Comparison of ENCODE assay signal across 19 mouse cellular contexts in genomic region chr5:114769786-114770185, GRCm38 (mm10). TPM values are rescaled to one million over a fixed set of nuclear protein-coding genes. Genes with fewer than 3 reads are reported as not detected.
DNase-seq lines count a peak whose midpoint lies in the region; ATAC-seq lines count a peak whose summit lies in the region.
"Had no signal": no experiment of that assay in that cellular context is flagged by ENCODE, and none has a peak within 500 bp of the region (broad histone marks: within the 10 kb centered on the region; RNA-seq: fewer than 3 reads in every experiment).

No protein-coding gene starts in this region.

- H3K4me3 ChIP-seq in midbrain, embryonic 14.5 days (replicated peaks; ENCODE audit: low read depth, low read length): no peak overlapping the region
- H3K4me3 ChIP-seq in midbrain, embryonic 13.5 days (replicated peaks): no peak overlapping the region
- H3K4me3 ChIP-seq: forebrain, embryonic 13.5 days; neural tube, embryonic 13.5 days; stomach, embryonic 15.5 days had no signal

- peaks cover 9% of the 10 kb centered on the region for H3K4me1 ChIP-seq in midbrain, embryonic 14.5 days (ENCODE audit: control insufficient read depth, insufficient read depth, low read length)
- peaks cover 28% of the 10 kb centered on the region for H3K4me1 ChIP-seq in midbrain, embryonic 13.5 days (replicated peaks)
- H3K4me1 ChIP-seq: stomach, embryonic 15.5 days had no signal

- no peak overlapping the region for H3K27ac ChIP-seq in midbrain, embryonic 14.5 days (replicated peaks; ENCODE audit: low read depth, low read length)
- H3K27ac ChIP-seq in midbrain, embryonic 13.5 days: no peak overlapping the region
- H3K27ac ChIP-seq: forebrain, embryonic 13.5 days; stomach, embryonic 15.5 days had no signal

- H3K27me3 ChIP-seq in midbrain, embryonic 14.5 days (ENCODE audit: control insufficient read depth, insufficient read depth, low read length): no peaks in the 10 kb centered on the region
- no peaks in the 10 kb centered on the region for H3K27me3 ChIP-seq in midbrain, embryonic 13.5 days
- H3K27me3 ChIP-seq: forebrain, embryonic 13.5 days; neural tube, embryonic 13.5 days; stomach, embryonic 15.5 days had no signal

- 93% methylated on average over 8 of the region's 8 CpGs for WGBS in midbrain, embryonic 14.5 days
- WGBS in midbrain, embryonic 13.5 days: 95% methylated on average over 8 of the region's 8 CpGs

- ATAC-seq in CD4-positive, CD25-positive, alpha-beta regulatory T cell, adult 4 months: no peak
- ATAC-seq in midbrain, embryonic 14.5 days (ENCODE audit: low FRiP score, low TSS enrichment): no peak
- ATAC-seq in midbrain, embryonic 13.5 days: no peak
- peak; percentile 14; the same call in 1 of the 2 replicates for ATAC-seq in common myeloid progenitor, adult 5-6 weeks (replicated peaks; ENCODE audit: low read depth, poor library complexity, severe bottlenecking)
- ATAC-seq: forebrain, embryonic 13.5 days; midbrain, embryonic 16.5 days had no signal

- no peak overlapping the region for H3K4me2 ChIP-seq in midbrain, embryonic 14.5 days (ENCODE audit: low read length)
- no peak overlapping the region for H3K4me2 ChIP-seq in midbrain, embryonic 13.5 days (replicated peaks)
- H3K4me2 ChIP-seq: forebrain, embryonic 13.5 days; neural tube, embryonic 13.5 days; stomach, embryonic 15.5 days had no signal

- DNase-seq in CD4-positive, CD25-positive, alpha-beta regulatory T cell, adult 2 months (ENCODE audit: low read depth, low spot score): peak; percentile 27
- DNase-seq in midbrain, embryonic 14.5 days: no peak
- peak; percentile 59 for DNase-seq in thymus, postnatal 25 days
- DNase-seq in MN1 (ENCODE audit: low spot score): no peak
- no peak for DNase-seq in embryo, embryonic 10 days (ENCODE audit: low spot score)
- DNase-seq: adrenal gland, postnatal 14 days; cerebellum, postnatal 36 days; heart, adult 18-20 months; kidney, adult 18-20 months; kidney, postnatal 10 days; liver; lung, postnatal 10 days had no signal

- H3K36me3 ChIP-seq in midbrain, embryonic 14.5 days (ENCODE audit: control insufficient read depth, insufficient read depth, low read length): peaks cover 11% of the 10 kb centered on the region
- H3K36me3 ChIP-seq in midbrain, embryonic 13.5 days: peaks cover 12% of the 10 kb centered on the region

- H3K9me3 ChIP-seq in midbrain, embryonic 14.5 days (ENCODE audit: control insufficient read depth, low read length): no peaks in the 10 kb centered on the region
- no peaks in the 10 kb centered on the region for H3K9me3 ChIP-seq in midbrain, embryonic 13.5 days
- H3K9me3 ChIP-seq: forebrain, embryonic 13.5 days; neural tube, embryonic 13.5 days; stomach, embryonic 15.5 days had no signal

- H3K9ac ChIP-seq in midbrain, embryonic 14.5 days (replicated peaks; ENCODE audit: low read length): peak overlapping the region; percentile 20; the same call in 1 of the 2 replicates
- H3K9ac ChIP-seq in midbrain, embryonic 13.5 days (replicated peaks): no peak overlapping the region
- H3K9ac ChIP-seq: forebrain, embryonic 13.5 days; neural tube, embryonic 13.5 days; stomach, embryonic 15.5 days had no signal

RNA-seq across cellular contexts. Expression of gene Ankrd13a, which starts 4.7 kb away (rescaled TPM):
- polyA plus RNA-seq in CD4-positive, CD25-positive, alpha-beta regulatory T cell, adult 4 months (2017; shearing (Covaris generic)): 10 to 100 TPM; 13.9 to 23.3 TPM
- 40.9 and 48.5 TPM in 2 replicates for polyA plus RNA-seq in midbrain, embryonic 14.5 days (2014; fragmentation: Nextera tagmentation; extraction: Ambion mirVana)
- 34.9 and 48.3 TPM in 2 replicates for polyA plus RNA-seq in midbrain, embryonic 13.5 days (2015; fragmentation: Nextera tagmentation; extraction: Ambion mirVana)
- 365 and 466 TPM in 2 replicates for total RNA-seq in common myeloid progenitor, adult 5-6 weeks (2017)

RNA-seq across cellular contexts. Expression of gene Git2, which starts 5.5 kb away (rescaled TPM):
- 100 to 1,000 TPM; 147 to 207 TPM for polyA plus RNA-seq in CD4-positive, CD25-positive, alpha-beta regulatory T cell, adult 4 months (2017; shearing (Covaris generic))
- polyA plus RNA-seq in midbrain, embryonic 14.5 days (2014; fragmentation: Nextera tagmentation; extraction: Ambion mirVana): 36.3 and 39.5 TPM in 2 replicates
- 41.5 and 49.8 TPM in 2 replicates for polyA plus RNA-seq in midbrain, embryonic 13.5 days (2015; fragmentation: Nextera tagmentation; extraction: Ambion mirVana)
- 80.9 and 86.3 TPM in 2 replicates for total RNA-seq in common myeloid progenitor, adult 5-6 weeks (2017)

RNA-seq across cellular contexts. Expression of gene 1500011B03Rik, which starts 53.5 kb away (rescaled TPM):
- polyA plus RNA-seq in CD4-positive, CD25-positive, alpha-beta regulatory T cell, adult 4 months (2017; shearing (Covaris generic)): 10 to 100 TPM; 51.9 to 57.3 TPM
- polyA plus RNA-seq in midbrain, embryonic 14.5 days (2014; fragmentation: Nextera tagmentation; extraction: Ambion mirVana): 276 and 315 TPM in 2 replicates
- polyA plus RNA-seq in midbrain, embryonic 13.5 days (2015; fragmentation: Nextera tagmentation; extraction: Ambion mirVana): 225 and 235 TPM in 2 replicates
- total RNA-seq in common myeloid progenitor, adult 5-6 weeks (2017): 59.4 and 74.8 TPM in 2 replicates

Comparison
In these comparisons a context has a peak if more than half of its experiments do, and no peak if none do; other contexts are left out.
1. DNase-seq: peak in CD4-positive, CD25-positive, alpha-beta regulatory T cell, adult 2 months (single experiment) and thymus, postnatal 25 days (single experiment); none in midbrain, embryonic 14.5 days (single experiment), MN1 (single experiment) and embryo, embryonic 10 days (single experiment).